Mouse (Mus musculus) spleen, adult 2 months (tissue): ENCODE measurements around the gene Oasl2. TPM values are rescaled to one million over a fixed set of nuclear protein-coding genes. Genes with fewer than 3 reads are reported as not detected.
A peak's percentile ranks its signal among the peaks of the same experiment; 100 is the strongest.
"Not testable (repeated sequence)": the region's sequence is repeated elsewhere in the genome, so short reads cannot be mapped to it uniquely, and the experiment has no call there.

ENCODE experiments used
- DNase-seq, 2 experiments: peaks; one replicate each; pipeline versions ENCODE4 v3.0.0 to v3.0.0-alpha.2; 2012 to 2021; ENCODE audit warnings: low spot score in 2 of 2, low read depth in 1 of 2
- H3K27ac ChIP-seq: fragments of 200-500 bp; 2 replicates; pipeline ENCODE4 v1.5.1; 2012; ENCODE audit warnings: low read length, inconsistent platforms; ENCODE audit not compliant: insufficient read depth
- H3K27me3 ChIP-seq: fragments of 200-500 bp; 2 replicates; pipeline ENCODE4 v1.6.1; 2012; ENCODE audit warnings: mild to moderate bottlenecking, moderate library complexity, low read length, inconsistent platforms; ENCODE audit not compliant: control insufficient read depth, insufficient read depth
- H3K36me3 ChIP-seq: fragments of 200-500 bp; 2 replicates; pipeline ENCODE4 v1.6.1; 2012; ENCODE audit warnings: mild to moderate bottlenecking, low read length, inconsistent platforms; ENCODE audit not compliant: control insufficient read depth, insufficient read depth
- H3K4me1 ChIP-seq: fragments of 200-500 bp; 2 replicates; pipeline ENCODE4 v1.6.1; 2011; ENCODE audit warnings: inconsistent platforms; ENCODE audit not compliant: control insufficient read depth, insufficient read depth, insufficient read length
- H3K4me3 ChIP-seq: fragments of 200-500 bp; 2 replicates; pipeline ENCODE4 v1.5.1; 2011; ENCODE audit warnings: mild to moderate bottlenecking, inconsistent platforms; ENCODE audit not compliant: insufficient read depth, insufficient read length; ENCODE audit errors: extremely low read depth
- CTCF ChIP-seq: fragments of 200-500 bp; IDR thresholded peaks from 2 replicates; pipeline ENCODE4 v1.5.1; 2011; ENCODE audit warnings: mild to moderate bottlenecking, inconsistent platforms; ENCODE audit not compliant: insufficient read depth, insufficient read length, insufficient replicate concordance; ENCODE audit errors: extremely low read depth
- POLR2A ChIP-seq: fragments of 200-500 bp; IDR thresholded peaks from 2 replicates; pipeline ENCODE4 v1.6.1; 2011; ENCODE audit warnings: low read depth, low read length, inconsistent platforms
- WGBS: fragments of 180-500 bp; shearing (Covaris S2); methylation state at CpG from one replicate; pipeline ENCODE4 v1.1.7; 2018; 5-methylcytosine and 5-hydroxymethylcytosine counted together
- polyA plus RNA-seq: library from polyadenylated mRNA; depleted of rRNA; stranded (reverse); fragments of >200 nt; gene quantifications from 2 replicates; pipeline ENCODE4 v1.2.3, GENCODE M21; 2012

Oasl2 gene
- polyA plus RNA-seq, 1 experiment = 5.8 TPM

DNA sequence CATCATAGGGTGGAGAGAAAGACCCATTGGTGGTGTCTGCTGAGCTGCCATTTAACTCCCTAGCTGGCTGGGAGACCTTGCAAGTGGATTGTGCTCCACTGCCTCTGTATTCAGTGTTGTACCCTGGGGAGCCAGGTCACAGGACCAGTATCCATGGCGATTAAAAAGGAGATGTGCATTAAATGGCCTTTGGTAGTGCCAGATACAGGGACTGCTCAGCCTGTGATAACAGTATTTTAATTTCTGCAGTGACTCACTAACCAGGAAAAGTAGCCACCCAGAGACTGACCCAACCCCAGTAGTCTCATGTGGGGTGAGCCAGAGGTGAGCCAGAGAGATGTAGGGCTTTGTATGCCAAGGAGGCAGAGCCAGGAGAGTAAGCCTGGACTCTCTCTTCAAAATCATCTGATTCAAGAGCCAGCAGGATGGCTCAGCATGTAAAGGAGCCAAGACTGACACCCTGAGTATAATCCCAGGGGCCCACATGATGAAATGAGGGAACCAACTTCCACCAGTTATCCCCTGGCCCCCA is 29.5 kb downstream of the Oasl2 start:
- Histone ChIP-seq H3K36me3 (peaks cover 6% of the 10 kb centered on the region), H3K4me3 (no peak overlapping the region), H3K4me1 (peaks cover 6% of the 10 kb centered on the region; the same call in 1 of the 2 replicates), H3K27me3 (no peaks in the 10 kb centered on the region), H3K27ac (peak overlapping the region; percentile 13; the same call in 1 of the 2 replicates)
- DNase-seq = no peak
- TF ChIP-seq CTCF (no peak), POLR2A (no peak)
- 83% methylated on average over 1 of the region's 1 CpGs for WGBS

- H3K4me3 ChIP-seq = no peak overlapping the region
- peaks cover 6% of the 10 kb centered on the region; the same call in 1 of the 2 replicates for H3K4me1 ChIP-seq
- H3K27ac ChIP-seq = no peak overlapping the region
- DNase-seq = no peak
- TF ChIP-seq CTCF (no peak), POLR2A (no peak)
- no peaks in the 10 kb centered on the region for H3K27me3 ChIP-seq
- peaks cover 6% of the 10 kb centered on the region for H3K36me3 ChIP-seq
- whole genome bisulfite sequencing = 64% methylated on average over 9 of the region's 9 CpGs
Observed at GRCm38 (mm10) chr5:114926753-114927152, 30.0 kb downstream of the Oasl2 start.

DNA sequence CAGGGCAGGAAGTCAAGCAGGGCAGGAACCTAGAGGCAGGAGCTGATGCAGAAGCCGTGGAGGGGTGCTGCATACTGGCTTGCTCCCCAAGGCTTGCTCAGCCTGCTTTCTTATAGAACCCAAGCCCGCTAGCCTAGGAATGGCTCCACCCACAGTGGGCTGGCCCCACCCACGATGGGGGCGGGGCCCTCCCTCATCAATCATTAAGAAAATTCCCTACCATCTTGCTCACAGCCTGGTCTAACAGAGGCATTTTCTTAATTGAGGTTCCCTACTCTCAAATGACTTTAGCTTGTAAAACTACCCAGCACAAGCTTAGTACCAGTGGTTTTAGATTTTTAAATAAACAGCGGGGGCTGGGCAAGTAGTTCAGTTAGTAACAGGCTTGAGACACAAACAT is 34.9 kb downstream of the Oasl2 start:
- peaks cover 11% of the 10 kb centered on the region for H3K36me3 ChIP-seq
- 73% methylated on average over 5 of the region's 5 CpGs for WGBS

GRCm38 (mm10) chr5:114933206-114933605 is 36.5 kb downstream of the Oasl2 start:
- no peak overlapping the region for H3K4me3 ChIP-seq
- TF ChIP-seq CTCF = no peak
- TF ChIP-seq POLR2A = no peak
- H3K4me1 ChIP-seq = no peaks in the 10 kb centered on the region
- no peak for DNase-seq
- peaks cover 21% of the 10 kb centered on the region for H3K36me3 ChIP-seq
- H3K27ac ChIP-seq = no peak overlapping the region
- 90% methylated on average over 8 of the region's 8 CpGs for whole genome bisulfite sequencing
- H3K27me3 ChIP-seq = no peaks in the 10 kb centered on the region

More for the DNA sequence above, 34.9 kb downstream of the Oasl2 start:
- TF ChIP-seq CTCF (no peak), POLR2A (no peak)
- H3K27me3 ChIP-seq = no peaks in the 10 kb centered on the region
- no peak overlapping the region for H3K4me3 ChIP-seq
- H3K4me1 ChIP-seq = peaks cover 3% of the 10 kb centered on the region; the same call in 1 of the 2 replicates
- H3K27ac ChIP-seq = no peak overlapping the region
- no peak for DNase-seq

DNA sequence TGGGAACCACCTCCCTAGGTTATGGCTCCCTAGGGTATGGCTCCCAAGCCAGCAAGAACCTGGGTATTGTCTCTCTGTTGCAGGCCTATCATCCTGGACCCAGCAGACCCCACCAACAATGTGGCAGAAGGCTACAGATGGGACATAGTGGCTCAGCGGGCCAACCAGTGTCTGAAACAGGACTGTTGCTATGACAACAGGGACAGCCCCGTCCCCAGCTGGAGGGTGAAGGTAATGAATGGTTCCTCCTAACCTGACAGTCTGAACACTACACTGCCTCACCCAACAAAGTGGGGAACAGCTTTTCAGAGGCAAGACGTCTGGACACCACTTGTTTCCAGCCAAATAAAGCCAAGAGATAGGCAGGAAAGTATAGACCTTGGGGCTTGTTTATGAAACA is 39.1 kb downstream of the Oasl2 start:
- no peak for TF ChIP-seq CTCF
- TF ChIP-seq POLR2A = no peak
- H3K4me3 ChIP-seq = no peak overlapping the region
- no peak overlapping the region for H3K27ac ChIP-seq
- no peaks in the 10 kb centered on the region for H3K4me1 ChIP-seq
- H3K27me3 ChIP-seq = no peaks in the 10 kb centered on the region
- no peak for DNase-seq
- WGBS = 68% methylated on average over 3 of the region's 3 CpGs
- H3K36me3 ChIP-seq = peaks cover 16% of the 10 kb centered on the region

- H3K4me3 ChIP-seq, H3K4me1 ChIP-seq, H3K27ac ChIP-seq, H3K27me3 ChIP-seq, DNase-seq: not testable (repeated sequence)
- peaks cover 17% of the 10 kb centered on the region for H3K36me3 ChIP-seq
- 62% methylated on average over 3 of the region's 3 CpGs for WGBS
Observed at GRCm38 (mm10) chr5:114941138-114941537, 44.4 kb downstream of the Oasl2 start.

DNA sequence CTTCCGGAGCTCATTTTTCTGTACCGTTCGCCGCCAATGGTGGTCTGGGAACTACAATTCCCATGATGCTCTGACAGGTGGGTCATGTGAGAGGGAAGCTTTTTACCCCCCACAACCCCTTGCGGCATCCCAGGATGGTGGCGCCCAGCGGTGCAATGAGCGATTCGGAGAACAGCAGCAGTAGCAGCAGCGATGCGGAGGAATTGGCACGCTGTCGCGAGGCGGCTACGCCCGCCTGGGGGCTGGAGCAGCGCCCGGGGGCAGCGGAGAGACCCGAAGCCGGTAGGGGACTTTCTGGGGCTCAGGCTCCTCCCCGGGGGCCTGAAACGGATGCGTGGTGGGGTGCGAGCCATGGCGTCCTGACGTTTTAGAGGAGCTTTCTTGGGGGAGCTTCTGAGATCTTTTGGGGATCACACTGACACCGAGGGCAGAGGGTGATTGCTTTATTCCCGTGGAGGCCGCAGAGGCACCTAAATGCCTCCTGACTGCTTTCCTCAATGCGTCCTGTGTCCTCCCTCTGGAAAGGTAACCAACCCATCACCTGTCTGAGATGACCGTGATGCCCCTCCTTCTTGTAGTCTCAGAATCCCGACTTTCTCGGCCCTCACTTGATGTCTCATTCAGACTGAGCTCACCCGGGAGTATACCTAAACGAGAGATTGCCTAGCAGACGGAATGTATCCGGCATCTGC is 45.5 kb downstream of the Oasl2 start, which contains the start of gene 2210016L21Rik:
TSS of gene 2210016L21Rik (plus strand) at position 85 of the 692 bp plus-strand sequence.
- H3K27ac ChIP-seq = peak within 1 kb of the TSS; percentile 88
- H3K36me3 ChIP-seq = peaks cover 22% of the 10 kb centered on the region
- 2% methylated on average over 39 of the region's 39 CpGs for WGBS
- H3K4me1 ChIP-seq = no peaks in the 10 kb centered on the region
- peak within 1 kb of the TSS; percentile 91 for H3K4me3 ChIP-seq
- TF ChIP-seq POLR2A = peak; percentile 78; the same call in 1 of the 2 replicates
- TF ChIP-seq CTCF = 0 out of 2 replicates have a peak, but pooled peaks have one; percentile 1
- peak; percentile 74 to 78 for DNase-seq
- H3K27me3 ChIP-seq = no peaks in the 10 kb centered on the region
